18 mouse cellular contexts compared by ENCODE assay signal in the genomic region with DNA sequence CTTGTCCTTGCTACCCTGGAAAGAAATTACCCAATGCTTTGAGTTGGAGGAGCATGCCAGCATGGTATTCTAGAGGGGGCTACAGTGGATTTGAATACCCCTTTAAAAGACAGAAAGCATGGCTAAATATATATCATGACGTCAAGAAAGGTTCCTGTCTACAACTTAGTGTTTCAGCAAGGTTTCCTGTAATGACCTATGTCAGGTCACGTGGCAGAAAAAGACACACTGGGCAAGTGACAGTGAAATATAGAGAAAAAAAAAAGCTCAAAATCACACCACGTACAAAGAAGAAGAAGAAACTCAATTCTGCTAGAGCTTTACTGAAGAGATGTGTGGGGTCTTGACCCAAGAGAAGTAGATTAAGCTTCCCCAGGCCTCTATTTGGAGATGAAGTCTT.
DNase-seq lines count a peak whose midpoint lies in the region; ATAC-seq lines count a peak whose summit lies in the region.
"Had no signal": no experiment of that assay in that cellular context is flagged by ENCODE, and none has a peak within 500 bp of the region (broad histone marks: within the 10 kb centered on the region; RNA-seq: fewer than 3 reads in every experiment).

No protein-coding gene starts in this region.

- WGBS in heart, embryonic 11.5 days (ENCODE audit: insufficient replicate concordance): 53% methylated on average over 3 of the region's 3 CpGs
- WGBS in kidney, embryonic 15.5 days: 64% methylated on average over 3 of the region's 3 CpGs
- WGBS in kidney, embryonic 14.5 days: 64% methylated on average over 3 of the region's 3 CpGs

- no peak for DNase-seq in heart, postnatal 10 days
- peak; percentile 6 for DNase-seq in lung, postnatal 10 days
- DNase-seq in lung, postnatal 25 days (ENCODE audit: low spot score): no peak
- no peak for DNase-seq in spleen, adult 18-20 months
- DNase-seq in testis, postnatal 14 days (ENCODE audit: low spot score): no peak
- DNase-seq: cerebellum, adult 9-10 months; forebrain, postnatal 0 days; layer of hippocampus, adult 9-11 months had no signal

- intact Hi-C loops in heart, postnatal 10 days (cut with DNase I): no loop called here

- H3K27me3 ChIP-seq in heart, embryonic 11.5 days (ENCODE audit: control insufficient read depth, insufficient read depth, low read length): no peaks in the 10 kb centered on the region
- H3K27me3 ChIP-seq in kidney, embryonic 15.5 days: no peaks in the 10 kb centered on the region
- H3K27me3 ChIP-seq in kidney, embryonic 14.5 days (ENCODE audit: control insufficient read depth, insufficient read depth, low read length): no peaks in the 10 kb centered on the region
- H3K27me3 ChIP-seq: embryonic facial prominence, embryonic 13.5 days; limb, embryonic 13.5 days; midbrain, embryonic 13.5 days; neural tube, embryonic 15.5 days had no signal

- H3K4me1 ChIP-seq in heart, embryonic 11.5 days (ENCODE audit: control insufficient read depth, insufficient read depth, low read length): peaks cover 8% of the 10 kb centered on the region; the same call in 1 of the 2 replicates
- H3K4me1 ChIP-seq in kidney, embryonic 15.5 days: peaks cover 19% of the 10 kb centered on the region
- 0 out of 2 replicates have a peak, but pooled peaks cover 3% of the 10 kb centered on the region for H3K4me1 ChIP-seq in kidney, embryonic 14.5 days (ENCODE audit: control insufficient read depth, insufficient read depth, low read length)

- H3K4me3 ChIP-seq in heart, embryonic 11.5 days (ENCODE audit: low read depth, low read length): no peak overlapping the region
- H3K4me3 ChIP-seq in kidney, embryonic 15.5 days (replicated peaks): no peak overlapping the region
- no peak overlapping the region for H3K4me3 ChIP-seq in kidney, embryonic 14.5 days (ENCODE audit: low read length)
- H3K4me3 ChIP-seq: embryonic facial prominence, embryonic 13.5 days; limb, embryonic 13.5 days; midbrain, embryonic 13.5 days; neural tube, embryonic 15.5 days had no signal

- H3K27ac ChIP-seq in heart, embryonic 11.5 days (ENCODE audit: low read depth, low read length): 0 out of 2 replicates have a peak overlapping the region, but pooled peaks have one; percentile 25
- peak overlapping the region; percentile 11; the same call in 1 of the 2 replicates for H3K27ac ChIP-seq in kidney, embryonic 15.5 days
- no peak overlapping the region for H3K27ac ChIP-seq in kidney, embryonic 14.5 days (ENCODE audit: low read depth, low read length)
- H3K27ac ChIP-seq: embryonic facial prominence, embryonic 13.5 days; hindbrain, postnatal 0 days; limb, embryonic 13.5 days; liver, embryonic 14.5 days; midbrain, embryonic 13.5 days; neural tube, embryonic 15.5 days had no signal

- H3K9me3 ChIP-seq in heart, embryonic 11.5 days (replicated peaks; ENCODE audit: control insufficient read depth, low read length): no peaks in the 10 kb centered on the region
- no peaks in the 10 kb centered on the region for H3K9me3 ChIP-seq in kidney, embryonic 15.5 days (replicated peaks)
- no peaks in the 10 kb centered on the region for H3K9me3 ChIP-seq in kidney, embryonic 14.5 days (ENCODE audit: control insufficient read depth, low read length)
- H3K9me3 ChIP-seq: embryonic facial prominence, embryonic 13.5 days; limb, embryonic 13.5 days; midbrain, embryonic 13.5 days; neural tube, embryonic 15.5 days had no signal

- H3K9ac ChIP-seq in heart, embryonic 11.5 days (ENCODE audit: low read depth, low read length): no peak overlapping the region
- no peak overlapping the region for H3K9ac ChIP-seq in kidney, embryonic 15.5 days
- H3K9ac ChIP-seq in kidney, embryonic 14.5 days (ENCODE audit: low read depth, low read length): no peak overlapping the region
- H3K9ac ChIP-seq: embryonic facial prominence, embryonic 13.5 days; forebrain, postnatal 0 days; limb, embryonic 13.5 days; liver, embryonic 14.5 days; midbrain, embryonic 13.5 days; neural tube, embryonic 15.5 days had no signal

- no peaks in the 10 kb centered on the region for H3K36me3 ChIP-seq in heart, embryonic 11.5 days (ENCODE audit: control insufficient read depth, insufficient read depth, low read length)
- H3K36me3 ChIP-seq in kidney, embryonic 15.5 days: no peaks in the 10 kb centered on the region
- no peaks in the 10 kb centered on the region for H3K36me3 ChIP-seq in kidney, embryonic 14.5 days (ENCODE audit: control insufficient read depth, insufficient read depth, low read length)
- H3K36me3 ChIP-seq: embryonic facial prominence, embryonic 13.5 days; G1E; limb, embryonic 13.5 days; midbrain, embryonic 13.5 days; neural tube, embryonic 15.5 days had no signal

- H3K4me2 ChIP-seq in heart, embryonic 11.5 days: no peak overlapping the region
- no peak overlapping the region for H3K4me2 ChIP-seq in kidney, embryonic 15.5 days
- H3K4me2 ChIP-seq in kidney, embryonic 14.5 days (replicated peaks; ENCODE audit: low read depth, low read length): no peak overlapping the region
- H3K4me2 ChIP-seq: embryonic facial prominence, embryonic 13.5 days; limb, embryonic 13.5 days; midbrain, embryonic 13.5 days; neural tube, embryonic 15.5 days had no signal

- no peak for ATAC-seq in heart, embryonic 11.5 days (replicated peaks; ENCODE audit: insufficient number of reproducible peaks, low FRiP score, low TSS enrichment)
- no peak for ATAC-seq in kidney, embryonic 15.5 days (replicated peaks; ENCODE audit: low FRiP score)
- ATAC-seq in kidney, embryonic 14.5 days (ENCODE audit: low FRiP score, low TSS enrichment): no peak
- ATAC-seq: forebrain, postnatal 0 days; hindbrain, postnatal 0 days; midbrain, embryonic 13.5 days had no signal
